Mouse (Mus musculus): ENCODE measurements at regions not wholly inside any gene's neighbourhood (a gene's known extent, or its start where the extent isn't known, plus 50 kb on each side); places are given as distances from the start of the nearest gene placed in this dataset.

GRCm38 (mm10) chr4:89510593-89510992 is 168.6 kb upstream of the Dmrta1 start:
- no peak for TF ChIP-seq CTCF (IDR thresholded peaks at IDR 0.05; ENCODE audit: insufficient read depth, low read depth, low read length)
- no peak for TF ChIP-seq POLR2A (IDR thresholded peaks at IDR 0.05; ENCODE audit: insufficient read depth, low read depth, low read length)

Data from olfactory bulb, adult 2 months (tissue).